Mouse (Mus musculus): ENCODE data around the gene Kctd20.

DNA sequence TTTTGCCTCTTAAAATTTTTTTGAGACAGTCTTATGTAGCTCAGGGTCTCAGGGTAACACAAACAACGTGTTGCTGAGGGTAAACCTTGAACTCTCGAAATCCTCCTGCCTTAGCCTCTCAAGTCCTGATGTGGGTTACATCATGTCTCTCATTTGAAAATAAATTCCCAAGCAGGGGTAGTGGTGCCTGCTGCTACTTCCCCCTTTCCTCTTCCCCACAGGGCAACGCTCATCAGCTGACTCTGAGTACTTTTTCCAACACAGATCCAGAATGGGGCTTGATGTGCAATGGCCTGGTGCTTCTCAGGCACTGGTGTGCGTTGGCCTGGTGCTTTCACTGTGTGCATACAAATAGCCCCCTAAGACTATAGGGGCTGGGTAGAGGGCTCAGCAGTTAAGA lies 57.4 kb downstream of the Kctd20 start:
- TF ChIP-seq CTCF (conservative IDR thresholded peaks at IDR 0.05; ENCODE audit: insufficient read depth, insufficient read length, low read depth, low read length), result no peak
- no peak for TF ChIP-seq POLR2A (IDR thresholded peaks at IDR 0.05; ENCODE audit: low read depth, low read length)
